Mouse (Mus musculus) spleen, embryonic (tissue): Measurements from ENCODE around the gene Olfr1181.
"Not testable (repeated sequence)": the region's sequence is repeated elsewhere in the genome, so short reads cannot be mapped to it uniquely, and the experiment has no call there.

ENCODE experiments used
- CTCF ChIA-PET: fragments of 350-600 bp; sonication (Branson Sonifier 250); formaldehyde crosslinking; loops from one replicate; lab custom pipeline; 2022; lab: Charles Lee

The Olfr1181 gene

GRCm38 (mm10) chr2:88426071-88426470 is at the start of gene Olfr1181:
Gene Olfr1181 (minus strand): TSS chr2:88426171.
- CTCF ChIA-PET = no interaction called here

DNA sequence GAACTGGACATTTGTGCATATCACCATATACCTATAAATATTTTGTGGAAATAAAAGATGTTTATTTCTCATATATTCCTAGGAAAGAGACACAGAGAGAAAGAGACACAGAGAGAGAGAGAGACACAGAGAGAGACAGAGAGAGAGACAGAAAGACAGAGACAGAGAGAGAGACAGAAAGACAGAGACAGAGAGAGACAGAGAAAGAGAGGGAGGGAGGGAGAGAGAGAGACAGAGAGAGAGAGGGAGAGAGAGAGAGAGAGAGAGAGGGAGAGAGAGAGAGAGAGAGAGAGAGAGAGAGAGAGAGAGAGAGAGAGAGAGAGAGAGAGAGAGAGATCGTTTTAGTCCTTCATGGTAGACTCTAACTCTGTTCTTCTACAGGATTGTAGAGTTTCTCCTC is 28.6 kb upstream of the Olfr1181 start, which contains the start of gene Olfr1183:
Gene Olfr1183 (plus strand): TSS at position 301 of the 400 bp plus-strand sequence.
- CTCF ChIA-PET = not testable (repeated sequence)

DNA sequence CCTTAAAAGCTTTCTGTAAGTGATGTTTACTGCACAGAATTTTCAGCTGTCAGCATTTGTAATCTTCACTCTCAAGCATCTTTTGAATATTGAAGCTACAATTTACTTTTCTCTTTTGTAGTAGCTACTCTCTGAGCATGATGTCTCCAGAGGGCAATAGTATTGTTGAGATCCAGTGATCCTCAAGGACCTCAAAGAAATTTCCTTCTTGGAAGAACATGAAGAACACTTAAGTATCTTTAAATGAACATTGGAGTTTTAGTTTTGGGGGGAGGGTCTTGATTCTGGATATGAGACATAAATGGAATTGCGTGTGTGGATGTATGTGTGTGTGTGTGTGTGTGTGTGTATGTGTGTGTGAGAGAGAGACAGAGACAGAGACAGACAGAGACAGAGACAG is 23.1 kb upstream of the Olfr1181 start, which contains the start of gene Gm13757:
Gene Gm13757 (minus strand): TSS at position 101 of the 400 bp plus-strand sequence.
- CTCF ChIA-PET = no interaction called here

DNA sequence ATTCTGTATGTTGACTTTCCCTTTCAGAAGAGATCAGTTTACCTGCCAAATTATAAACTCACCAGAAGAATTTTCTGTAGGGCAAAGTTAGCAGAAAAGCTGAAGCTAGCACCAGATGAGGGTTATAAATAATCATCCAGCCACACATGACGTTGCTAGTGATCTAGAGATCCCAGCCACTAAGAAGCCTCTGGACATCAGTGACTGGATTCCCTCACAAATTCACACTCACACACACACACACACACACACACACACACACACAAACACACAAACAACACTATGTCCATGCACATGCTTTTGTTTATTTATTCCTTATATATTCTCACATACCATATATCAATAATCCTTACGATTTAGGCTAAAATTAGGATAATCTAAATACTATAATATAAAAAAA is 6.9 kb downstream of the Olfr1181 start, which contains the start of gene Olfr1180:
Gene Olfr1180 (minus strand): TSS at position 101 of the 400 bp plus-strand sequence.
- CTCF ChIA-PET = no interaction called here

DNA sequence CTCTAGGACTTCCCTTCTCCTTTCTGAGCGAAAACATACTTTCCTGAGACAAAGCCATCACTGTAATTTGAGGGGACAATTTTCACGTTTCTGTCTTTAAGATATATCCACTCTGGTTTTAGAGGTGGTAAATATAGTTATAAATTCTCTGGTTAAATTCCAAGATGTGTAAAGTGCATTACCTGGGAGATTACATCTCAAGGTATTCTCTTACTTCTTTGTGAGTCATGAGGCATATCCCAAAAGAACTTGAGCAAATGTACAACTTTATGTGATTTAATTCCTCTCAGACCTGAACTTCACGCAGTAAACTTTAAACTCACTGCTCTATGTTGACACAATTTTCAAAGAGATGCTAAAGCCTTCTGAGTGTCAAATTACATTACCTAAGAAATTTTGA is 19.6 kb downstream of the Olfr1181 start, which contains the start of gene Olfr1179:
Gene Olfr1179 (minus strand): TSS at position 101 of the 400 bp plus-strand sequence.
- CTCF ChIA-PET = no interaction called here

DNA sequence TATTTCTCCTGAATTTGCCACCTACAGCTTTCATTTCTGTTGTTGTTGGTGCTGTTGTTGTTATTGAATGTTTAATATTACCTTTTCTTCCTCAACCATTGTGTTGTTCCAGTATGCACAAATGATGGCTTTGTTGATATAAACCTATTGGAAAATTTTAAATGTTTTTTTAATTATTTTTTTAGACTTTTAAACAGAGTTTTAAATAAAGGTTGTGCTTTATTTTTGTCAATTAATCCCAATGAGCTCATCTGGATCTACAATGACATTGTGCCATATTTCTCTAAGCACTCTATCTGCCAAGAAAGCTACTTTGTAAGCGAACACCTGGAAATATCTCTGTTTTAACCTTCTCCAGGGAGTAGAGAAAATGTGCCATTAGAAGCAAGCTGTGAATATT is 39.2 kb downstream of the Olfr1181 start, which contains the start of gene Olfr1178:
Gene Olfr1178 (plus strand): TSS at position 301 of the 400 bp plus-strand sequence.
- CTCF ChIA-PET = no interaction called here
